Mouse (Mus musculus) lung, postnatal 0 days (tissue): ENCODE measurements around the gene Tmem74b. TPM values are rescaled to one million over a fixed set of nuclear protein-coding genes. Genes with fewer than 3 reads are reported as not detected.

Source experiments
- ATAC-seq: fragments of 200-750 bp; cut with Nextera tagmentation; 2 replicates; pipeline ENCODE4 v1.8.0; 2017; ENCODE audit warnings: moderate library complexity
- DNase-seq: peaks from one replicate; pipeline ENCODE4 v3.0.0-alpha.2; 2016; ENCODE audit warnings: low spot score
- H3K27ac ChIP-seq: fragments of 300-500 bp; sonication (generic); 2 replicates; pipeline ENCODE4 v1.5.1; 2014; ENCODE audit warnings: antibody characterized with exemption, mild to moderate bottlenecking, low read length, mixed read lengths
- H3K27me3 ChIP-seq: fragments of 300-500 bp; sonication (generic); replicated peaks from 2 replicates; pipeline ENCODE4 v1.6.1; 2014; ENCODE audit warnings: low read length, mixed read lengths; ENCODE audit not compliant: insufficient read depth
- H3K36me3 ChIP-seq: fragments of 300-500 bp; sonication (generic); 2 replicates; pipeline ENCODE4 v1.6.1; 2014; ENCODE audit warnings: low read length, mixed read lengths; ENCODE audit not compliant: insufficient read depth
- H3K4me1 ChIP-seq: fragments of 300-500 bp; sonication (generic); 2 replicates; pipeline ENCODE4 v1.6.1; 2014; ENCODE audit warnings: antibody characterized with exemption, low read depth, low read length, mixed read lengths; ENCODE audit not compliant: insufficient read depth
- H3K4me2 ChIP-seq: fragments of 300-500 bp; sonication (generic); replicated peaks from 2 replicates; pipeline ENCODE4 v1.6.1; 2014; ENCODE audit warnings: low read depth, mild to moderate bottlenecking, low read length, moderate library complexity, mixed read lengths
- H3K4me3 ChIP-seq: fragments of 300-500 bp; sonication (generic); 2 replicates; pipeline ENCODE4 v1.5.1; 2014; ENCODE audit warnings: low read depth, low read length
- H3K9ac ChIP-seq: fragments of 300-500 bp; sonication (generic); replicated peaks from 2 replicates; pipeline ENCODE4 v1.6.1; 2014; ENCODE audit warnings: low read depth, mild to moderate bottlenecking
- H3K9me3 ChIP-seq: fragments of 300-500 bp; sonication (generic); 2 replicates; pipeline ENCODE4 v1.6.1; 2016; ENCODE audit warnings: low read length, mixed read lengths
- CTCF ChIP-seq: IDR thresholded peaks from 2 replicates; pipeline ENCODE4 v1.5.1; 2016; ENCODE audit warnings: antibody characterized with exemption, mild to moderate bottlenecking
- EP300 ChIP-seq: IDR thresholded peaks from 2 replicates; pipeline ENCODE4 v1.6.1; 2016; ENCODE audit warnings: antibody characterized with exemption, mild to moderate bottlenecking, control low read depth
- WGBS: fragments of 180-500 bp; shearing (Covaris S2); extraction: QIAGEN DNeasy Blood & Tissue Kit; methylation state at CpG from one replicate; pipeline ENCODE4 v1.1.7; 2014; 5-methylcytosine and 5-hydroxymethylcytosine counted together
- polyA plus RNA-seq: library from polyadenylated mRNA; unstranded; fragments of >200 nt; fragmentation: Nextera tagmentation; extraction: Ambion mirVana; gene quantifications from 2 replicates; pipeline ENCODE4 v1.2.1, GENCODE M21; 2015

Tmem74b gene
- polyA plus RNA-seq, 1 experiment from 2014 or later = 0.63 TPM

DNA sequence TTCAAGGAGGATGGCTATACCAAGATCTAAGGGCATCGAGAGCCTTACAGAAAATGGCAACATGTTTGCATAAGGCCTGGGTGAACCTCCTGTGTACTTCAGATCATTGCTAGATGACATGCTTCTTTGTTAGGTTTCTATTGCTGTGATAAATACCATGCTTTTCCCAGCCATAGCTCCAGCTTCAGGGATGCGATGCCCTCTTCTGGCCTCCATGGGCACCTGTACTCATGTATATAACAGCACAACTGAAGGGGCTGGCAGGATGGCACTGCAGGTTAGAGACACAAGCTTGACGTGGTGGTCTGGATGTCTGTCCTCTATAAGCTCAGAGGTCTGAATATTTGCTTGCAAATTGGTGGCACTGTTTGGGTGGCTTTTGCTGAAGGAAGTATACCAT, 19.5 kb upstream of the Tmem74b start:
- no peaks in the 10 kb centered on the region for H3K9me3 ChIP-seq
- 52% methylated on average over 3 of the region's 3 CpGs for WGBS
- no peak overlapping the region for H3K4me2 ChIP-seq
- H3K4me3 ChIP-seq = no peak overlapping the region
- H3K9ac ChIP-seq = no peak overlapping the region
- H3K27me3 ChIP-seq = no peaks in the 10 kb centered on the region
- peak; percentile 70 for TF ChIP-seq CTCF
- TF ChIP-seq EP300 = no peak
- no peak for ATAC-seq
- H3K4me1 ChIP-seq = no peaks in the 10 kb centered on the region
- H3K27ac ChIP-seq = no peak overlapping the region
- peak; percentile 31 for DNase-seq
- no peaks in the 10 kb centered on the region for H3K36me3 ChIP-seq

DNA sequence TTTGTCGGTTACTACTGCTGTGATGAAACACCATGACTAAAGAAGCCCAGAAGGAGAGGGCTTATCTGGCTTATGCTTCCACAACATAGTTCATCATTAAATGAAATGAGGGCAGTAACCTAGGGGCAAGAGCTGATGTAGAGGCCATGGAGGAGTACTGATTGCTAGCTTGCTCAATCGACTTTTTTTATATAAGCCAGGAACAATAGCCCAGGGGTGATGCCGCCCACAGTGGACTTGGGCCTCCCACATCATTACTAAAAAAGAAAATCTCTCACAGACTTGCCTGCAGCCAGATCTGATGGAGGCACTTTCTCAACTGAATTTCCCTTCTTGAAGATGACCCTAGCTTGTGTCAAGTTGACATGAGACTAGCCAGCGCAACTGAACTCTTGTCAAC, 18.8 kb upstream of the Tmem74b start:
- no peak for ATAC-seq
- Histone ChIP-seq H3K4me1 (no peaks in the 10 kb centered on the region), H3K9ac (no peak overlapping the region), H3K9me3 (no peaks in the 10 kb centered on the region), H3K27me3 (no peaks in the 10 kb centered on the region), H3K4me2 (no peak overlapping the region), H3K27ac (no peak overlapping the region), H3K36me3 (no peaks in the 10 kb centered on the region), H3K4me3 (no peak overlapping the region)
- DNase-seq = no peak
- 83% methylated on average over 4 of the region's 4 CpGs for WGBS
- TF ChIP-seq CTCF (no peak), EP300 (no peak)

DNA sequence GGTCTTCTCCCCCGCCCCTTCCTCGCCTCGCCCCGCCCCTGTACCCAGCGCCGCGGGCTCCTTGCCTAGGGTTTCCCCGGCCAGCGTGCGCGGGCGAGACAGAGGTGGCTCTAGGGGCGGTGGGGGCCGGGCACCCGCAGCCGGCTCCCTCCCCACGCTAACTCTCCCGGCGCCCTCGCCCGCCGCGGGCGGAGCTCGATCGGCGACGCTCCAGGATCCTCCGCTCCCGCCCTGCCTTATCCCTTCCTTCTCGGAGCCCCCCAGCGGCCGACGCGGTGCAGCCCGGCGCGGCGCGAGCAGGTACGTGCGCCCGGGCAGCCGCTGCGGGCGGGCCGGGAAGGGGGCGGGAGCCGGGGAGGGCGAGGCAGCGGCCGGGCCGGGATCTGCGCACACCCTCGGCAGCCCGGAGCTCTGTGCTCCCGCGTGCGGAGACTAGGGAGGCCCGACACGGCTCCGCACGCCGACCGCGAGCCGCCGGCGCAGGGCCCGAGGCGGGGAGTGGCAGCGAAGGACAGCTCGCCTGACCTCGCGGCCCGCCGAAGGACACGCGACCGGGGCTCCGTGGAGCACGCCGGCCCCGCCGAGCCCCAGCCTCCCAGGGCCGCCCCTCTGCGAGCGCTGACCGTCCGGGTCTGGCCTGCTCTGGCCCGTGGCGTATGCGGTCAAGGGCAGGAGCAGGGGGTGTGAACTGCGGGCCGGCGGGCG, 490 bp downstream of the Tmem74b start:
- DNase-seq (peak; percentile 55), ATAC-seq (peak; percentile 86)
- Histone ChIP-seq H3K9me3 (no peaks in the 10 kb centered on the region), H3K27me3 (peaks cover 16% of the 10 kb centered on the region), H3K4me1 (peaks cover 4% of the 10 kb centered on the region), H3K4me2 (peak overlapping the region; percentile 99), H3K9ac (no peak overlapping the region), H3K4me3 (peak overlapping the region; percentile 51), H3K36me3 (no peaks in the 10 kb centered on the region), H3K27ac (no peak overlapping the region)
- TF ChIP-seq EP300 = no peak
- TF ChIP-seq CTCF = peak; percentile 43; the same call in 1 of the 2 replicates
- WGBS = 3% methylated on average over 45 of the region's 97 CpGs

DNA sequence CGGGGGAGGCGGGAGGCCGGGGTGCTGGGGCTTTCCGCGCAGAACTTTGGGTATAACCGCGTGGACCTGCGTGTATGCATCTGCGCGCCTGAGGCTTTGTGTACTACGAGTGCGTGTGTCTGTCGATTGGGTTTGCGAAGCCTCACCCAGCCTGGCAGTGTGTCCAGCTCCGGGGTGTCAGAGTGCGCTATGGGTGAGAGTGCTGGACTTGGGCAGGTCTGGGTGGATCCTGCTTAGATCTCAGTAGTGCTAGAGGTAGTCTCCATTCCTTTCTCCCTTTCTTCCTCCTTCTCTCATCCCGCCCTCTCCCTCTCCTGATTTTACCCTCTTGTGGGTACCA, 1.0 kb downstream of the Tmem74b start:
- TF ChIP-seq EP300 (no peak), CTCF (no peak)
- peaks cover 16% of the 10 kb centered on the region for H3K27me3 ChIP-seq
- H3K9ac ChIP-seq = no peak overlapping the region
- ATAC-seq (no peak; the same call in 1 of the 2 replicates), DNase-seq (peak; percentile 6)
- H3K27ac ChIP-seq = no peak overlapping the region
- H3K4me2 ChIP-seq = peak overlapping the region; percentile 99
- peak overlapping the region; percentile 51 for H3K4me3 ChIP-seq
- H3K36me3 ChIP-seq = no peaks in the 10 kb centered on the region
- peaks cover 4% of the 10 kb centered on the region for H3K4me1 ChIP-seq
- 2% methylated on average over 17 of the region's 17 CpGs for WGBS
- H3K9me3 ChIP-seq = no peaks in the 10 kb centered on the region

DNA sequence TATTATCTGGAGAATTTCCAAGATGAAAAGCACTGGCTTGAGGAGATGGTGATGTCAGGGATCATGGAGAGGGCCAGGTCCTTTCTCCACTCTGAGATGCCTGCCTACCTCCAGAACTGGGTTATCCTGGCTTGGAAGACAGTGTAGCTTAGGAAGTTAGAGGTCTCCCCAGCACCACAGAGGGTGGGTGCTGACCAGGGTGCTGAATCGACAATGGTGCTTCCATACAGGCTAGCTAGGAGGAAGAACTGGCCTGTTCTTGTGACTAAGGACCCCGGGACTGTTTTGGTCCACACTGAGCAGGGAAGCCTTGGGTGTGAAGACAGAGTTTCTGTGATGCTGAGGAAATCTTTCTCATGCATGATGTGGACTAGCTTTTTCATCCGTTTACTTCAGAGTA, 10.8 kb downstream of the Tmem74b start:
- peaks cover 7% of the 10 kb centered on the region; the same call in 1 of the 2 replicates for H3K36me3 ChIP-seq
- H3K27ac ChIP-seq = no peak overlapping the region
- no peak overlapping the region for H3K4me3 ChIP-seq
- WGBS = 38% methylated on average over 3 of the region's 3 CpGs
- DNase-seq (peak; percentile 11), ATAC-seq (no peak)
- no peak overlapping the region for H3K4me2 ChIP-seq
- H3K4me1 ChIP-seq = no peaks in the 10 kb centered on the region
- no peaks in the 10 kb centered on the region for H3K9me3 ChIP-seq
- TF ChIP-seq CTCF (no peak), EP300 (no peak)
- H3K27me3 ChIP-seq = no peaks in the 10 kb centered on the region
- no peak overlapping the region for H3K9ac ChIP-seq

DNA sequence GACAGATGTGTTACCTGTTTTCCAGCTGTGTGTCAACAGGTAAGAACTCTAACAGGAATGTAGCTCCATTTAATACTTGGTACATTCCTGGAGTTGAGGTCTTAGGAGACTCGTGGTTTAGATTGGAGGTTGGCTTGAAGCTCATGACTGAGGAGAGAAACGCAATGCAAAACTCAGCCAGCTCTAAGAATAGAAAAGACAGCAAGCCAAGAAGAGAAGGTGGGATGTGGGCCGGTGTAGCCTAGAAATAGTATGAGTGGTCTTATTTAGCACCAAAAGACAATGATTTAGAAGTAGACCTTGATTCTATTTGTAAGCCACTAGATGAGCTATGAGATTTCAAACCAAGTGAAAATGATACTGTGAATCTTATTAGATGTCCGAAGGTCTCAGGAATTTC, 13.7 kb downstream of the Tmem74b start:
- WGBS = 89% methylated on average over 4 of the region's 4 CpGs
- H3K9me3 ChIP-seq = no peaks in the 10 kb centered on the region
- no peaks in the 10 kb centered on the region for H3K4me1 ChIP-seq
- H3K27ac ChIP-seq = no peak overlapping the region
- H3K36me3 ChIP-seq = peaks cover 24% of the 10 kb centered on the region
- DNase-seq (no peak), ATAC-seq (no peak)
- no peak overlapping the region for H3K9ac ChIP-seq
- TF ChIP-seq EP300 = no peak
- no peak for TF ChIP-seq CTCF
- no peaks in the 10 kb centered on the region for H3K27me3 ChIP-seq
- no peak overlapping the region for H3K4me3 ChIP-seq
- H3K4me2 ChIP-seq = no peak overlapping the region
